Mouse (Mus musculus): Measurements from ENCODE around the gene Clec1a. TPM values are rescaled to one million over a fixed set of nuclear protein-coding genes. Genes with fewer than 3 reads are reported as not detected.
"Not testable (repeated sequence)": the region's sequence is repeated elsewhere in the genome, so short reads cannot be mapped to it uniquely, and the experiment has no call there.

Gene Clec1a
- total RNA-seq (2021): 1 to 10 TPM; 1.3 to 2.1 TPM

DNA sequence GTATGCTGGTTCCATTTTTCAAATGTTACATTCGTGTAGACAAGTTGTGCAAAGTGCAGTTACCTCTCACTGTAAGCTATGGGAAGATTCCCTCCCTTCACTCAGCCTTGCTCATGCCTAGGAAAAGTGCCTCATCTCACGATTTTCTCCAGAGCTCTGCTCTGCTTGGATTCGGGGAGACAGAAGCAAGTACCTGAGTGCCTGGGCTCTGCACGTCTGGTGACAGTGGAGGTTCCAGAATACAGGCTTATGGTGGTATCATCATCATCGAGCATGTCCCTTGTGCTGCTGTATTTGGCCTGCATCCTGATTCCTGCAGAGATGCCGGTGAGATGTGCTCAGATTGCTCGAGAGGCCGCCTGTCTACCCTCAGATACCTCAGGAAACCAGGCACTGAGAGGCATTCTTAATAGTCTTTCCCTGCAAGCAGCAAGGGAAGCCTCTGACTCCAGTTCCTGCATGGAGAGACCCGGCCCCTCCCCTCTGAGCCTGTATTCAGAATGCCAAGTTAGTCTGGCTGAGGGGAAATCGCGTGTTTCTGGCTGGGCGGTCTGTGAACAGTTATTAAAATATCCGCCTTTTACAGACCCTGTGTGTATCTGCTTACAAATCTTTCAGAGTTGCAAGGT is at the start of gene Clec1a:
Gene Clec1a (minus strand): TSS at position 590 of the 629 bp plus-strand sequence.
- intact Hi-C loops (cut with DNase I): no loop called here

DNA sequence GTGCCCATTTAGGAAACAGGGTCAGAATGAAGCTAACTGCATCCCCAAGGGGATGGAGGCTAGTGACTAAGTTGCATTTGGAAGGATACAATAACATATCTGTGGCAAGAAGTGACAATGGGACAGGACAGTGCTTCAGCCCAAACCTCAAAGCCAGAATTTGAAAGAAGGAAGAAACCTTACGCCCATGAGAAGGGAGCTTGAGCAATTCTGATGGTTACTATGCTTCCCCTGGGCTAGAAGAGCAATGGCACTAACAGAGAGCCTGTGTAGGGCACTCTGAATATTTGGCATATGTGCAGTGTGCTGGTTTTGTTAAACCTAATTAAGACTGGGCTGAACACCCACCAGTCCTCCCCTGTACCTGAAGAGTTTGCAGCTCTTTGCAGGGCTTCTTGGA is 47.7 kb upstream of the Clec1a start:
- intact Hi-C loops (cut with DNase I); DNase-seq: not testable (repeated sequence)

More for the DNA sequence above, at the start of gene Clec1a:
- peak; percentile 13 for DNase-seq

DNA sequence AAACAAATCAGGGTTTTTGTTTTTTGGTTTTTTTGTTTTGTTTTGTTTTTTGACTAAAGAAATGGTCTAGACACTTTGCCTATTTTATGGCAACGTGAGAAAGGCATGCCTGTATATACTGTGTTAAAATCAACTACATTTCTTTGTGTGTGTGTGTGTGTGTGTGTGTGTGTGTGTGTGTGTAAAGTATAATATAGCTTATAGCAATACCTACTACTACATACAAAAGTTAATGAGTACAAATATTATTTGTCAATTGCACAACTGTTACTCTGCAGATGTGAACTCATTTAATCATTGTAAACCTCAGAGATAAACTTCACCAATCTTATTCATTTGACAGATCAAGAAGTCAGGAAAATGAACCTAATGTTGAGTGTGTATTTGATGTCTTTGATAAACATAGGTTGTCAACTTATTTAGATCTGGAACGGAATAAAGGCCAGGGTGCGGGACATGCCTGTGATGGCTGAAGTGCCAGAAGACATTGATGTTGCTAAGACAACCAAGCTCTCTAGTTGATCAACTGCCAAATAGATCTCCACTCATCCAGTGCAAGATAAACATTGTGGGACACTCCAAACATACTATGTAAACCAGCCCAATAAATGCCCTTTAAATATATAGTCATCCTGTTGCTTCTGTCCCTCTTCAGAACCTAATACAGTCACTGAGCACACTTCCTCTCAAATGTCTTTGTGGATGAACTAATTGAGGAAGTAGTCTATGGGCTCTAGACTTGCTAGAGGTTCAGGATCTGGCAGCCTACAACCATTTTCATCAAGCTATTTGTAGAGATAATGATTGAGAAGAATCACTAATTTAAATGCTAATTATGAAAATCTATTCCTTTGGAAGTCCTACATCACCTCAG is 45.8 kb upstream of the Clec1a start:
- DNase-seq: no peak
- intact Hi-C loops (cut with DNase I): no loop called here

DNA sequence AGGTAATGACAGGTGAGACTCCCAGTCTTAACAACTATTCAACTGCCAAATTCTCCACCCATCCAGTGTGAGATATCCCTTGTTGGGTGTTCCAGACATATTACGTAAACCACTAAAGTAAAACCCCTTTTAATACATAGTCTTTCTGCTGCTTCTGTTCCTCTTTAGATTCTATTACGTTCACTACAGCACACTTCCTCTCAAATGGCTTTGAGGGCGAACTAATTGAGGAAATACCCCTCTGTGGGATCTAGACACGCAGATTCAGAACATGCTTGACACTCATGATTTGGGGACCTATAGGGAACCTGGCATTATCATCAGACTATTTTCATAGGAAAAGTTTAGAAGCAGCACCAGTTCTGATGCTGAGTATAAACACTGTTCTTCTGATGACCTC is 43.1 kb upstream of the Clec1a start:
- intact Hi-C loops (cut with DNase I): no loop called here
- no peak for DNase-seq

DNA sequence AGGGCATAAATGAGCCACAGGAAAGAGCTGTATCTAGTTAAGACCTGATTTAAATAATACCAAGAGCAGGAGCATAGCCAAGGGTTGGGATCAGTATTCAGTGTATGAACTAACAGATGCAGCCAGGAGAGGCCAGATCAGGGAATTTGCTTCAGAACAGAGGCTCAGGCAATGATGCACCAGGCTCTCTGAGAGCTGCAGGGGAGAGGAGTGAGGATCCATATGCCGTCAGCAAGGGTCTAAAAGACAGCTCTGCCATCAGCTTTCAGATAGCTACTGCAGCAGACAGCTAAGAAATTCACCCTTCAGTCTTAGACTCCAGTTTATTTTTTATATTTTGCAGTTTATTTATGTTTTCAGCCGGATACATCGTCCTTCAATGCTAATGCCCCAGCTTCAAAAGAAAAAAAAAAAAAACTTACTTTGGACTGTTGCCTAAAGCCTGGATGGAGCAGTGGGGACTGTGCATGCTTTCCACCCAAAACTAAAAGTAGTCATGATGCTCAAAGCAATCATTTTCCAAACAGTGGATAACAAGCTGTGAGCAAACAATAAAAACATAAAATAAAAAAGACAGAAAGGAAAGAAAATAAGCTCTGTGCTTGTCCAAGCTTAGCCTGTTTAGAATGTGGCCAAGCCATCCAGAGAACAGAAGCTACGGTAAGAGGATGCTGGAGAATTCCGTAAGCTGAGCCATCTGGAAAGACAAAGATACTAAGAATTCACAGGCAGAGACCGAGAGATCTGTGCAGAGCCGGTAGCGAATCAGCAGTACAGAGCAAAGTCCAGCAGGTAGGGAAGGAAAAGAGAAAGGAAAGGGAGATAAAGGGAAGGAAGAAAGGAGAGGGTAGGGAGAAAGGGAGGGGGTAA is 28.5 kb upstream of the Clec1a start:
- intact Hi-C loops (cut with DNase I): no loop called here

DNA sequence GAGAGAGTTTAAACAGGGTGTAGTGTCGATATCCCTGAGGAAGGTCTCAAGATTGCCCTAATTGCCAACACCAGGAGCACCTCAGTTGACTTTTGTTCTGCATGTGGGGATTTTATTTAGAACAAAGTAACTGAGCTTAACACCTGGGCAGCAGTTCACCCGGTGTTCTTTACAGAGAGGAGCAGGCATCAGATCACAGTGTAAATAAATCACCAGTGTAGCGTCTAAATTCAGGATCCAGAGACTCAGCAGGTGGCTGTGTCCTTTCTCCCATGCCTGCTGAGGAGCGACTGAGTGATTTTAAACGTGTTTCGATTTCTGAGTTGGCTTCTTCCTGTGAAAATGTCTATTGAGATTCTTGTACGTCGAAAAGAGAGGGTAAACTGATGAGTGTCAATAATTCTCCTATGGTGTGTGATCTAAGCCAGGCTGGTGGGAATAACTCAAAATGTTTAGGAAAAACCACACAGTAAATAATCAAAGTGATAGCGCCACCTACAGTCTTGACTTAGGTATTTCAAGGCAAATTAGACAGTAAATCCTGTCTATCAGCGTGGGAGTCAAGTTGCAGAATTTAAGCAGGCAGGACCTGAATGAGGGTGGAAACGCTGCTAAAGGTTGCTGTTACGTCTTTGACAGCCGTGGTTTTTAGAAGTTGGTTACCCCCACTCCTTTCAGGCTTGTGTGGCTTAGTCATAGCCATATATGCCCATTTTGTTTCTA is 24.8 kb upstream of the Clec1a start:
- intact Hi-C loops (cut with DNase I): no loop called here
- DNase-seq: no peak

More for the DNA sequence above, 28.5 kb upstream of the Clec1a start:
- DNase-seq: peak; percentile 30

DNA sequence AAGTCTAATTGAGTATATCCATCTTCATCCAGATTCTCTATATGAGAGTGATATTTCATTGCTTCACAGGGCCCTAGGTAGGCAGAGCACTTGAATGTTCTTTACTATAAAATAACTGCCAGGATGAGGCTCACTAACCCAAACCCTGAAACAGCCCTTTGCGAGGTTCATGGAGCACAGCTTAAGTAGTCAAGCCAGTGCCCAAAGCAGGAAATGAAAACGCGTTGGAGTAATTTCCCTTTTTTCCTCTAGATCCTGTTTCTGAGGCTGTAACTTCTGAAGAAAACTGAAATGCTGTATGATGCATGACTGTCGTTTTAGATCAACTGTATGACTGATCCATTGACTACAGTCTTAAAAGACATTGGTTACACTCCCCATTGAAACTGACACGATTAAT is 20.8 kb upstream of the Clec1a start:
- intact Hi-C loops (cut with DNase I): no loop called here
- DNase-seq: no peak

DNA sequence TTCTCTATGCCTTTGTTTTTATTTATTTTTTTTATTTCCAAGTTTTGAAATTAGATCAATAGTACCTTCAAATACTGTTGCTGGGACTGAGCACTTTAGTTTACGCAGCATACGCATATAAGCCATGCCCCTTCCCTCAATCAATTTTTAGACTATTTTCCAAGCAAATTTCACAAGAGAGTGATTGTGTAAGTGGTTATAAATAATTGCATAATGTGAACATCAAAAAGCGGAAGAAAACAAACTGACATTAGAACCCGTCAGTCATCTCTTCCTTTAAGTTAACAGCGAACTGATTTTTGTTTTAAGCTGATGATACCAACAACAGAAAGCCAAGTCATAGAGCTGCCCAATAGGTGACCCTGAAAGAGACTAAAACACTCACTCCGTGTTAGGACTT is 19.6 kb upstream of the Clec1a start:
- intact Hi-C loops (cut with DNase I): no loop called here
- no peak for DNase-seq

DNA sequence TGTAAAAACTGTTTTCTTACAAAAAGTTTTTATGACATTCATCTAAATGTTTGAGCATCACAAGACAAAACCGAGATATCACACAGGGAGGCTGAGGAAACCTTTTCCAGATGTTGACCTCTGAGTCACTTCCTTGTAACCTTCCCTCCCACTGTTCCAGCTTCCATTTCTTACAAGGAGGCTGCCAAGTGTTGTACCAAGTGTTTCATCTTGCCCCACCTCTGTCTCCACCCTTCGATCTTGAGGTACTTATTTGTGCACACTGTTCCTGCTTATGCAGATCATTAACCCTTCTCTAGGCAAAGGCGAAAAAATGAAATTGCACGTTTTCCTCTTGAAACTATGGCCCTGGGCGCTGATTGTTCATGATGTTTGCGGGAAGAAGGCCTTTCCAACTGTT is 2.1 kb downstream of the Clec1a start:
- no peak for DNase-seq

DNA sequence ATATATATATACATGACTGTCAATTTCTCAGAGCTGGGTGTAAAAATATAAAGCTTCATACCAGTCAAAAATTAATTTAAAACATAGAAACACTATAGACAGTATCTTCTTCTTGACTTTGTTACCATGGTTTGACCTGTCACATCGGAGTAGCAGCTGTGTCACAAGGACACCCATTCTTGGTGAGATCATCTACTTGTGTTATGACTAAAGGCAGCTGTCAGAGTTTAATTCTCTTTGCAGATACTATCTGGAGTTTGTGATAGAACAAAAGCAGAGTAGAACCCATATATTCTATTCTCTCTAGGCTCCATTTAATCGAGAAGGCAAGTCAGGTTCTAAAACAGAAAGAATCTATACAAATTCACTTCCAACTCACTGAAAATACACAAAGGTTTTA is 13.8 kb downstream of the Clec1a start:
- intact Hi-C loops (cut with DNase I): no loop called here
- no peak for DNase-seq

More for the DNA sequence above, 2.1 kb downstream of the Clec1a start:
- intact Hi-C loops (cut with DNase I): no loop called here

DNA sequence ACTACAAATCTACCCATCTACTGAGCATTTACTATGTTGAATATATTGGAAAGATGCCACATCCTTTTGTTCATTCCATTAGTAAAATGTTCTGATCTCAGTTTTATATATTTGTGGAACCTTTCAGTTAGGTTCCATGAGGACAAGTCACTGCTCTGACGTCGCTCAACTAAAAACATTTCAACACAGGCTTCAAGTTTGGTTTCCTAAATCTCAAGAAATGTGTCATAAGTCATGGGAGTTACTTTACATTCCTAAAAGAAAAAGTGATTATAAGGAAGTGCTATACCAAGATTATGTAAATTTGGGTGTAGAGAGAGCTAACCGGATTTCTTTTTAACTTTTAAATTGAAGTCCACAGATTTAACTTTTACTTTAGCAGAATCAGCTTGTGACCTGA is 15.8 kb downstream of the Clec1a start:
- intact Hi-C loops (cut with DNase I): no loop called here
- no peak for DNase-seq

DNA sequence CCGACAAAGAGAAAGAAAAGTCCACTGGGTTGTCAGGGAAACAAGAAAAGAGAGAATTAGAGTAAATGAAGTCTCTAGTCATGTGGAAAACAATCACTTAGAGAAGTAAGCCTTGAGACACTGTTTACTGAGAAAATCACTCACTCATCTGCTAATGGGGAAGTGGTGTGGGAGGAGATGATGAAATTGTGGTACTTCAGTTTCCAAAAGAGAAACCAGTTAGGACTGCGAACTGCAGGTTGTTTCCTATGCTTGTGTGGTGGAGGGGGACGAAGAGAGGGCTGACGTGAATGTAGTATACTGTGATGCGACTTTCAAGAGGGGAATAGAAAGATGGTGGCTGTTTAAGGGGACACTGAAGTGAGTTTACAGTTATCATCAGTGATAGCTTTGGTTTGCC is 17.6 kb downstream of the Clec1a start:
- intact Hi-C loops (cut with DNase I): no loop called here
- no peak for DNase-seq

DNA sequence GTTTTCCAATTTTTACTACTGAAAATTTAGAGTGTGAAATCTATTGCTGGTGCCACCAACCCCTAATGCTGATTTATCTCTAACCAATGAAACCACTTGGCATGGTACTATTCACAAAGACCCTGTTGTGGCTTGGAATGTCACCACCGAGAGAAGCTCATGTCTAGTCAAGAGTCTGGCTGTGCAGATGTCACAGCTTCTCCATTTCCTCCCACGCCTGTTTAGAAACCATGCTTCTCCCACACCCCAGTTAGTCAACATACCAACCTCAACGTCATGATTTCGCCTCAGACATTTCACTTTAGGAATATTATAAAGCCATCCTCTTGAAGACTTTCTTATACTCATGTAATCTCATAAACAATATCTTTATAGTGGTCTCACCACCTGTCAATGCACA is 24.5 kb downstream of the Clec1a start:
- no peak for DNase-seq
- intact Hi-C loops (cut with DNase I): no loop called here

DNA sequence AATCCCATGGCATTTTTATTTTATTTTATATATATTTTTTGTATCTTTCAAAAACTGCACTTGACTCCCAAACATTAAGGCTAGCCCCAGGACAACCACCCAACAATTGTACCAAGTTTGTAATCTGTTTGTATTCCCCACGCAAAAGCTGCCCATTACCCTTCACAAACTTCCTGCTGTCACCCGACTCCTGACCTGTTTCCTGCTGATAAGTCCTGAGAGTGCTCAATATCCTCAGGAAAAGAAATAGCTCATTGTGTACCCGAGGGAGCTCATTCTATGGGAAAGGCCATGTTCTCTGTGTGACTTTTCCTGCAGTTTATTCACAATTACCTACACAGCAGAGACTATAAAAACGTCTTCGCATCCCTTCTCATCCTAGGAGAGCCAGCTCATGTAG is 26.0 kb downstream of the Clec1a start:
- no peak for DNase-seq
- intact Hi-C loops (cut with DNase I): no loop called here

DNA sequence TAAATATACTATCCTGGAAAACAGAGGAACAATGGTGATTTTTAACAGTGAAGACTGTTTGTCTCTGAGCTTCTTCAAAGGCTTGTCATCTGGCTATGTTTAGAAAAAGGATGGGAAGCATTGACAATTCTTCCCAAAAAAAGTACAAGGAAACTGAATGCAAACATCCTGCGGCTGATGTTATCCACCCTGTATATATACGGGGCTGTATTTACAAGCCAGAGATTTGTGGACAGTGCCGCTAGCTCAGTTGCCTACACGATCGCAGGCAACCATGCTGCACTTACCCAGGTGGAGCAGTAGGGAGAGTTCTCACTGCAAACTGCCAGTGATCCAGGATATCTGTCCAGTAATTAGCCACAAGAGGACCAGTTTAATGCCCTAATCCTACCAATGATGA is 26.6 kb downstream of the Clec1a start:
- no peak for DNase-seq
- intact Hi-C loops (cut with DNase I): no loop called here

DNA sequence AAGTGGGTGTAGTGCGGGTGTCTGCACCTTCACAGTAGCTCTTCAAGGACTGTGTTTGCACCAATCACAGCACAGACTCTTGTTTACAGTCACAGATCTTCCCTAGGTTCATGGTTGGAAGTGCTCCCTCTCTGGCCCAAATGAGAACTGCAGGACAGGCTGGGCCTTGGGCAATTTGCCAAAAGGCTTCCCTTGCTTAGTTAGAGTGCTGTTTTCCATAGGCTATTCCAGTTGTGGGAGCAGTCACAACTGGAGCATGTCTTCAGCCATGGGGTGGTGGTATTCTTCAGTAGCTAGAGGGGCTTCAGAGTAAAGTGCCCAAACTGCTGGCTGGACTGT is 28.1 kb downstream of the Clec1a start:
- intact Hi-C loops (cut with DNase I): no loop called here
- DNase-seq: peak; percentile 69

DNA sequence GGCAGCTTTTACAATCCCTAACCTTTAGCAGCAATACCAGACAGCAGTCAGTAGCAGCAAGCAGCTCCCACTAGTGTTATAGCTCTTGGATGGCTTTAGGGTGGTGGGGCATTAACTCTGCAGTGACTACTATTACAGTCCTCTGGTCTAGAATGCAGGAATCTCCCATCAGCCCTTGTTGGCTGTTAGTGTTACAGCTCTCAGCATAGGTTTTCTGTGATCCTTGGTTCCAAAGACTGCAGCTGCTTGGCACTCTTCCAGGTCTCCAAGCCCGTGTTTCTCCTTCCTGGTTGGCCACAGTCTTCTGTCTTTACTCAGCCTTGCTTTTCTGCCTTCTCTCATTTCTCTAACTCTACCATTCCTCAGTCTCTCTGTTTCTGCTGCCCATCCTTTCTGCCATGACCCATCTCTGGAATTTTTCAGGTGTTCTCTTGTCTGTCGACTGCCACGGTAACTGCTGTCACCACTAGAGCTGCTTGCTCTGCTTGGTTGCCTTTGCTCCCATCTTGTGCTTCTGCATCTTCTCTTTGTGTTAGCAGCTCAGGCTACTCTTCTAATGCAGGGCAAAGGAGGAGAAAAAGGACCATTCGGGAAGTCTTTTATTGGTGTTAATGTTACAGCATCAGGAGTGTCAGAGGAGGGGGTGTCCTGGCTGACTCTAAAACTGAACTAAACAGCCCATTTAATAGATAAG is 28.6 kb downstream of the Clec1a start:
- intact Hi-C loops (cut with DNase I): no loop called here
- peak; percentile 6 for DNase-seq

DNA sequence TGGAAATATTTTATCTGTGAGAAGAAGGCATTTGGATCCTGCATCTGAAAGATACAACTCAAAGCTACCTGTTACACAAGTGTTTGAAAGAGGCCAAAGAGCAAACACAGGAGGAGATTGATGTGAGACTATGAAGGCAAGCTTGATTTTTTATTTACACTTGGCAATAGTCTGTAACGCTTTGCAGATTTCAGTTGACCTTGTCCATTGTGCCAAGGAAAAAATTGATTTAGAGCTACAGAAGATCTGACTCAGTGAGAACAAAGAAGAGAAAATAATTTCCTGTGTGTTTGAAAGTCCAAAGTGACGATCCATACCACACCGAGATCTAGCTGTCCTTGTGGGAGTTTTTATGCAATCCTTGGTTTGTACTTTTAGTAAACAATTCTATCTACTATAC is 29.5 kb downstream of the Clec1a start:
- no peak for DNase-seq
- intact Hi-C loops (cut with DNase I): no loop called here

DNA sequence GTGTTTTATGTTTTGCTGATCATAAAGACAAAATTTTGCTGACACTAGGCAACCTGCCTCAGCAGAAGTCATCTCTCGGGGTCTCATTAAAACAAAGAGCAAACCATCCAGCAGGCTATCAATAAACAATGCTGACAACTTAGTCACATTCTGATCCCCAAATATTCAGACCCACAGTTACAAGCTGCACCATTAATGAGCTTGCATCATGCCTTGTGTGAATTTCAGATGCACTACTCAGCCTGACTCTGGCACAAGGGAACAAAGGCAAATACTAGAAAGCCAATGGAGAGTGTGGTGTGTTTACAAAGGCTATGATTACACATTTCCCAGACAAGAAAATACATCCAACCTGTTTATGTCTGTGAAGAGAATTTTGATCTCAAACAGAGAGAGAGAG is 37.6 kb downstream of the Clec1a start:
- intact Hi-C loops (cut with DNase I): no loop called here
- DNase-seq: no peak

DNA sequence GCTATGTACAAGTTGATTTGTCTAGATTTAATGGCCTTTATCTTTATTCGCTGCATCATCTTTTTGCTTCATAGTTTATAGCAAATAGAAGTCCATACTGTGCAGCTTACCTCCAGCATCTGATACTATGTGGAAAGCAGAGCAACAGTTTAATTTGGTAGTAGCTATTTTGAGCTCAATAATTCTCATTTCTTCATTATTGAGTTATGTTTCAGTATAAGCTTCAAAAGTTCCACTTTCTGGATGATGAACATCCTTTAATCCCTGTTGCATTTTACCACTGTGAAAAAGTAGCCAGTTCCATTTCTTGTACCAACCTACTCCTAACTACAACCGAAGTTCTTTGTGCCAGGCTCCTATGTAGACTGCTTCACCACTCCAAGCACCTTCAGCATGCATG is 43.2 kb downstream of the Clec1a start, which contains the start of gene Clec9a:
Gene Clec9a (plus strand): TSS at position 301 of the 400 bp plus-strand sequence.
- no peak for DNase-seq
- intact Hi-C loops (cut with DNase I): no loop called here
